Mouse (Mus musculus): ENCODE measurements around the gene Pi16.
A peak's percentile ranks its signal among the peaks of the same experiment; 100 is the strongest.

Pi16 gene

DNA sequence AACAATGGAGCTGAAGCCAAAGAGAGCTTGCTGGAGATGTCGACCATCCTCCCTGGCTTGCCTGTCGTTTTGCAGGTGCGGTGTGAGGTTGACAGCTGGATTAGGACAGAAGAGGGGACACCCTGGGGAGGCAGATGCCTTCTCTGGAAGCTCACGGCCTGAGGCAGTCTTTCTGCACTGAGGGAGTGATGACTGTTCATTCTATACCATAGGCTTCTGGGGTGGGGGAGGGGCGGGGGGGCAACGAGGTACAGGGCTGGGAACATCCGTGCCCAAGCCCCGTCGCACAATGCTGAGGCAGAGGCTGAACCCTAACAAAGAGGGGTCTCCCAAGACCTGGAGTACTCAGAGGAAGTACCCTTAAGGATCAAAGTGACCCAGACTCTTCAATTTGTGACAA lies 39.4 kb downstream of the Pi16 start:
- DNase-seq (ENCODE audit: low spot score in 2 of 2), result no peak

- DNase-seq (ENCODE audit: low spot score in 2 of 2), result no peak
These were observed 41.4 kb downstream of the Pi16 start for GRCm38 (mm10) chr17:29358928-29359327.

- no peak for DNase-seq (ENCODE audit: low spot score in 2 of 2)
These were observed 43.3 kb downstream of the Pi16 start, which contains the start of gene Fgd2 for GRCm38 (mm10) chr17:29360761-29361221. Fgd2 (plus strand) TSS chr17:29360914.

DNA sequence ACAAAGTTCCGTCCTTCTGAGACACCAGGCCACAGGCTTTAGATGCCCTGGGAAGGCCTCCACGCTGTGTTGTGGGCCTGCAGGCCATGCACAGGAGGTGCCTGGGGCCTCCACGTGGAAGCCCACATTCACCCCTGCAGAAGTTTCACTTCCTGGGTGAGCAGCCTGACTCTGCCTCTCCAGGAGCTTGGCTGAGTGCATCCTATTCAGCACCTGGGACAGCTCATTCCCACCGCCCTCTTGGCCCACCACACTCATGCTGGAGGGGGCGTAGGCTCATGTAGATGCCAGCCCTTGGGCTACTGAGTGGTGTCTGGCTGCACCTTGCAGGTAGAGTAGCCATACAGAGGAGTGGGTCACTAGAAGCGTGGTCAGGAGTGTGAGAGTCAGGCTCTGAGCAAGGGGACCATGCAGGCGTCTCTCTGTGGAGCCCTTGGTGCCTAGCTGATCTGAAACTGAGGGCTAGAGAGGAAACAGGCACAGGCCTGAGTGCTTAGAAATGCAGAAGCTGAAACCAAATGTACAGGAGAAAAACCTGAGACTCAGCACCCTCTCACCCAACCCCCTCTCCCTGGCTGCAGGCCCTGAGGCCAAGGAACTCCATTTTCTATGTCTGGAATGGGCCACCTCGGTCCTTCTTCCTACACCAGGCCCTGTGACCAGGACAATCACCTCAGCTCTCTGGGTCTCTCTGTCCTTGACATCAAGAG lies 44.7 kb downstream of the Pi16 start:
- no peak for DNase-seq (ENCODE audit: low spot score in 2 of 2)

DNA sequence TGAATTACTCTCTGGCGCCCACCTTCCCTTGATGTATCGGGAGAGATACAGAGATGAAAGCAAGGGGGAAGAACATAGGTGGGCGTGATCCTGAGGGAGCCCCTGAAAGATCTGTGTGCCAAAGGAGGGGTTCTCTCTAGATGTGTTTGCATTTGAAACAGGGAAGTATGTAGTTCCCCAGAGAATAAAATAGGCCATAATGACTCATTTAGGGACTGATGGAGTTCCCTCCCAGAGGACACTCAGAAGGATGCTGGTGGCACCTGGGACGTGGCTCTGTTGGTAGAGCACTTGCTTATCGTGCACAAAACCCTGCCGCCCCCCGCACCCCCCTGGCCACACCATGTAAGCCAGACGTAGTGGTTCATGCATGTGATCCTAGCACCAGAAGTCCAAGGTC lies 45.6 kb downstream of the Pi16 start:
- DNase-seq (ENCODE audit: low spot score in 2 of 2), result no peak

DNA sequence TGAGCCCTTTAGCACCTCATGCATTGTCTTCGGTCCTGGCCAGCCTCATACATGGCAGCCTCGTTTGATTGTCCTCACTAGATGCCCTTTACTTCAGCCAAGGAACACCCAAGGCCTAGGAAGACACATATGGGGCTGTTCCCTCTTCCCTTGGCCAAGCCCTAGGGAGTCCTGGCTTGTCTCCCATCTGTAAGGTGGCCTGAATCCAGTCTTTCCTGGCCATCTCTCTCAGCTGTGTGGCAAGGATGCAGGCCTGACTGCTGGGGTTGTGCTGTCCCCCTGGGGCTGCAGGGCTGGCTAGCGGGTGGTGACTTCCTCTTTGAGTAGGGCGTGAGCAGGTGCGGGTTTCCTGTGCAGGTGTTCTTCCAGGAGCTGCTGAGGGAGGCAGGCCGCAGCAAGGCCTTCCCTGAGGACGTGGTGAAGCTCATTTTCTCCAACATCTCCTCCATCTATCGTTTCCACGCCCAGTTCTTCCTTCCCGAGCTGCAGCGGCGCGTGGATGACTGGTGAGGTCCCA lies 47.7 kb downstream of the Pi16 start:
- no peak for DNase-seq (ENCODE audit: low spot score in 2 of 2)

DNA sequence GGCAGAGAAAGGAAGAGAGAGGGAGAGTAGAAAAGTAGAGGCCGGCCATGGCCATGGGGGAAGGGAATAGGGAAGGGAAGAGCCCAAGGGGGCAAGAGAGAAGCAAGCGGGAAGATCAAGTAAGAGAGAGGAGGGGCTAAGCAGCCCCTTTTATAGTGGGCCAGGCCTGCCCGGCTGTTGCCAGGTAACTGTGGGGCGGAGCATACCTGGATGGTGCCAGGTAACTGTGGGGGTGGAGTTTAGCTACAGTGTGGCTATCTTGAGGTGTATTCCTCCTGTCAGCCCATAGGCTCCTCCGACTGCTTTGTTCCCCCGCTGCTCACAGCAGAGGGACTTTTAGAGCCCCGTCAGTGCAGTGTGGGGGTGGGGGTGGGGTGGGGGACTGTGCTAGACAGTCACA lies 51.2 kb downstream of the Pi16 start:
- DNase-seq (ENCODE audit: low spot score in 2 of 2), result no peak

DNA sequence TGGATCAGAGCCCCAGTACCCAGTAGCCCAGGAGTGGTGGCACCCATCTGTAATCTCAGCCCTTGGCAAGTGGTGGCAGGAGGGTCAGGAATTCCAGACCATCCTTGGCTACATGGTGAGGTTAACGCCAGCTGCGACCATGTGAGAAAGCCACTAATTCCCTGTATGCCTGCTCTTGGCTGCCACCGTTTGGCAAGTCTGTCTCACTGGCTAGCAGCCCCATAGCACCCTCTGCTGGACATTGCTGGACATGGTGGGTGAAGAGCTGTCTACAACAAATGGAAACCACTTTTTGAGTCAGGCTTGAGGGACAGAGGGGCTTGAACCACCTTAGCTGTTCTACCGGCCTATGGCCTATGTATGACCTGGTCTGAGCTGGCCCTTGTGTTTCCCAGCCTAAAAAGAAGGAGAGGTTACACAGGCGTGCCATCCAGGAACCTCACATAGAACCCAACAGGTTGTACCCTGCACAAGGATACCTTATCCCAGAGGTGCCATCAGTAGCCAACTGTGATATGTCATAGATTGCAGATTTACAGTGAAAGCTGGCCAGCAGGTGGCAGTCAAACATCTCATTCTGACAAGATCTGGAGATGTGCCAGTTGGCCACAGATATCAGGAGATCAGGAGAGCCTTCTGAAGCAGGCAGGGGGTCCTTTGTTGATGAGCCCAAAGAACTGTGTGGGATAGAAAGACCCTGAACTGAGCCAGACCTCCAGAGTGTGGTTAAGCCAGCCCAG lies 53.7 kb downstream of the Pi16 start:
- DNase-seq (ENCODE audit: low spot score in 2 of 2), result peak; percentile 82 to 85

GRCm38 (mm10) chr17:29375871-29376270 lies 58.4 kb downstream of the Pi16 start:
- DNase-seq (ENCODE audit: low spot score in 2 of 2), result no peak

- no peak for DNase-seq (ENCODE audit: low spot score in 2 of 2)
These were observed 60.6 kb downstream of the Pi16 start for GRCm38 (mm10) chr17:29378056-29378455.

All from right cerebral cortex, postnatal 36 days (tissue).